Mouse (Mus musculus) lung, embryonic 14.5 days (tissue): ENCODE results near the gene Zscan26. TPM values are rescaled to one million over a fixed set of nuclear protein-coding genes. Genes with fewer than 3 reads are reported as not detected.
A peak's percentile ranks its signal among the peaks of the same experiment; 100 is the strongest.

Experiments
- ATAC-seq: fragments of 200-750 bp; cut with Nextera tagmentation; 2 replicates; pipeline ENCODE4 v1.8.0; 2017; ENCODE audit warnings: mild to moderate bottlenecking, moderate TSS enrichment, moderate library complexity; ENCODE audit not compliant: insufficient read depth
- DNase-seq: peaks from one replicate; pipeline ENCODE4 v3.0.0-alpha.2; 2015
- H3K27ac ChIP-seq: fragments of 300-500 bp; sonication (generic); 2 replicates; pipeline ENCODE4 v1.5.1; 2014; ENCODE audit warnings: low read depth, mild to moderate bottlenecking, moderate library complexity
- H3K27me3 ChIP-seq: fragments of 300-500 bp; sonication (generic); 2 replicates; pipeline ENCODE4 v1.6.1; 2014; ENCODE audit warnings: low read length, control low read depth; ENCODE audit not compliant: insufficient read depth
- H3K36me3 ChIP-seq: fragments of 300-500 bp; sonication (generic); 2 replicates; pipeline ENCODE4 v1.6.1; 2014; ENCODE audit warnings: control low read depth; ENCODE audit not compliant: insufficient read depth
- H3K4me1 ChIP-seq: fragments of 300-500 bp; sonication (generic); 2 replicates; pipeline ENCODE4 v1.6.1; 2014; ENCODE audit warnings: antibody characterized with exemption, control low read depth; ENCODE audit not compliant: insufficient read depth
- H3K4me2 ChIP-seq: fragments of 300-500 bp; sonication (generic); 2 replicates; pipeline ENCODE4 v1.6.1; 2014; ENCODE audit warnings: mild to moderate bottlenecking
- H3K4me3 ChIP-seq: fragments of 300-500 bp; sonication (generic); 2 replicates; pipeline ENCODE4 v1.5.1; 2014; ENCODE audit warnings: low read depth, low read length
- H3K9ac ChIP-seq: fragments of 300-500 bp; sonication (generic); 2 replicates; pipeline ENCODE4 v1.6.1; 2014
- H3K9me3 ChIP-seq: fragments of 300-500 bp; sonication (generic); 2 replicates; pipeline ENCODE4 v1.6.1; 2016; ENCODE audit warnings: low read depth, low read length, control low read depth
- CTCF ChIP-seq: IDR thresholded peaks from 2 replicates; pipeline ENCODE4 v1.5.1; 2016; ENCODE audit warnings: antibody characterized with exemption, low read depth
- WGBS: fragments of 180-500 bp; shearing (Covaris S2); extraction: QIAGEN DNeasy Blood & Tissue Kit; methylation state at CpG from one replicate; pipeline ENCODE4 v1.1.7; 2014; 5-methylcytosine and 5-hydroxymethylcytosine counted together
- polyA plus RNA-seq: library from polyadenylated mRNA; unstranded; fragments of >200 nt; fragmentation: Nextera tagmentation; extraction: Ambion mirVana; gene quantifications from 2 replicates; pipeline ENCODE4 v1.2.1, GENCODE M21; 2014

Gene Zscan26
- polyA plus RNA-seq, 1 experiment from 2014 or later, result 27.6 TPM

- DNase-seq, result no peak
These were observed 488 bp downstream of the Zscan26 start for GRCm38 (mm10) chr13:21453042-21453441.

GRCm38 (mm10) chr13:21447856-21448614 is 5.5 kb downstream of the Zscan26 start:
- H3K4me2 ChIP-seq, result no peak overlapping the region
- no peaks in the 10 kb centered on the region for H3K9me3 ChIP-seq
- 68% methylated on average over 16 of the region's 16 CpGs for WGBS
- H3K27ac ChIP-seq, result no peak overlapping the region
- H3K4me3 ChIP-seq, result no peak overlapping the region
- TF ChIP-seq CTCF, result no peak
- H3K36me3 ChIP-seq, result peaks cover 72% of the 10 kb centered on the region
- peaks cover 3% of the 10 kb centered on the region; the same call in 1 of the 2 replicates for H3K4me1 ChIP-seq
- H3K27me3 ChIP-seq, result no peaks in the 10 kb centered on the region
- H3K9ac ChIP-seq, result no peak overlapping the region
- no peak for ATAC-seq
- no peak for DNase-seq

More at GRCm38 (mm10) chr13:21453042-21453441, 488 bp downstream of the Zscan26 start:
- no peaks in the 10 kb centered on the region for H3K9me3 ChIP-seq
- H3K27me3 ChIP-seq, result no peaks in the 10 kb centered on the region
- WGBS, result 2% methylated on average over 13 of the region's 13 CpGs
- peak overlapping the region; percentile 80 for H3K9ac ChIP-seq
- H3K4me3 ChIP-seq, result peak overlapping the region; percentile 72
- peak overlapping the region; percentile 79 for H3K27ac ChIP-seq
- TF ChIP-seq CTCF, result no peak
- H3K36me3 ChIP-seq, result peaks cover 24% of the 10 kb centered on the region
- H3K4me1 ChIP-seq, result peaks cover 3% of the 10 kb centered on the region; the same call in 1 of the 2 replicates
- ATAC-seq, result no peak
- peak overlapping the region; percentile 81 for H3K4me2 ChIP-seq

- no peak overlapping the region for H3K4me2 ChIP-seq
- no peaks in the 10 kb centered on the region for H3K9me3 ChIP-seq
- no peak overlapping the region for H3K4me3 ChIP-seq
- no peaks in the 10 kb centered on the region for H3K4me1 ChIP-seq
- H3K36me3 ChIP-seq, result peaks cover 78% of the 10 kb centered on the region
- no peak for ATAC-seq
- H3K27ac ChIP-seq, result no peak overlapping the region
- WGBS, result 82% methylated on average over 9 of the region's 9 CpGs
- H3K27me3 ChIP-seq, result no peaks in the 10 kb centered on the region
- no peak overlapping the region for H3K9ac ChIP-seq
- DNase-seq, result no peak
- TF ChIP-seq CTCF, result no peak
These were observed 6.7 kb downstream of the Zscan26 start for GRCm38 (mm10) chr13:21446796-21447195.

GRCm38 (mm10) chr13:21441207-21441572 is 12.3 kb downstream of the Zscan26 start:
- H3K4me1 ChIP-seq, result no peaks in the 10 kb centered on the region
- peak overlapping the region; percentile 69 for H3K9ac ChIP-seq
- peaks cover 37% of the 10 kb centered on the region for H3K36me3 ChIP-seq
- no peaks in the 10 kb centered on the region for H3K27me3 ChIP-seq
- ATAC-seq (no peak; the same call in 1 of the 2 replicates), DNase-seq (no peak)
- TF ChIP-seq CTCF, result no peak
- H3K4me2 ChIP-seq, result peak overlapping the region; percentile 88
- no peaks in the 10 kb centered on the region for H3K9me3 ChIP-seq
- H3K27ac ChIP-seq, result peak overlapping the region; percentile 80
- H3K4me3 ChIP-seq, result peak overlapping the region; percentile 50
- 19% methylated on average over 10 of the region's 10 CpGs for WGBS

- peak; percentile 55 for TF ChIP-seq CTCF
- 1% methylated on average over 32 of the region's 32 CpGs for WGBS
- H3K4me1 ChIP-seq, result no peaks in the 10 kb centered on the region
- peak within 1 kb of the TSS; percentile 80 for H3K27ac ChIP-seq
- peak within 1 kb of the TSS; percentile 50 for H3K4me3 ChIP-seq
- H3K9me3 ChIP-seq, result no peaks in the 10 kb centered on the region
- DNase-seq (peak; percentile 85), ATAC-seq (peak; percentile 93)
- H3K27me3 ChIP-seq, result no peaks in the 10 kb centered on the region
- peak within 1 kb of the TSS; percentile 69 for H3K9ac ChIP-seq
- peaks cover 31% of the 10 kb centered on the region for H3K36me3 ChIP-seq
- H3K4me2 ChIP-seq, result peak within 1 kb of the TSS; percentile 88
These were observed 12.9 kb downstream of the Zscan26 start, which contains the start of gene Pgbd1 for GRCm38 (mm10) chr13:21440503-21441206. TSS of gene Pgbd1 (minus strand) at chr13:21441058.

GRCm38 (mm10) chr13:21435476-21435875 is 18.1 kb downstream of the Zscan26 start:
- H3K4me1 ChIP-seq, result no peaks in the 10 kb centered on the region
- no peak overlapping the region for H3K4me3 ChIP-seq
- WGBS, result 73% methylated on average over 4 of the region's 4 CpGs
- TF ChIP-seq CTCF, result no peak
- no peak overlapping the region for H3K27ac ChIP-seq
- H3K9ac ChIP-seq, result no peak overlapping the region
- no peaks in the 10 kb centered on the region for H3K27me3 ChIP-seq
- H3K36me3 ChIP-seq, result no peaks in the 10 kb centered on the region
- ATAC-seq (no peak), DNase-seq (no peak)
- no peak overlapping the region for H3K4me2 ChIP-seq
- no peaks in the 10 kb centered on the region for H3K9me3 ChIP-seq

GRCm38 (mm10) chr13:21427631-21428030 is 25.9 kb downstream of the Zscan26 start:
- no peak overlapping the region for H3K9ac ChIP-seq
- no peaks in the 10 kb centered on the region for H3K9me3 ChIP-seq
- ATAC-seq (no peak), DNase-seq (no peak)
- H3K4me3 ChIP-seq, result no peak overlapping the region
- H3K36me3 ChIP-seq, result no peaks in the 10 kb centered on the region
- TF ChIP-seq CTCF, result no peak
- H3K27me3 ChIP-seq, result no peaks in the 10 kb centered on the region
- no peaks in the 10 kb centered on the region for H3K4me1 ChIP-seq
- H3K4me2 ChIP-seq, result no peak overlapping the region
- 92% methylated on average over 1 of the region's 1 CpGs for WGBS
- no peak overlapping the region for H3K27ac ChIP-seq
